Mouse (Mus musculus): ENCODE measurements at regions not wholly inside any gene's neighbourhood (a gene's known extent, or its start where the extent isn't known, plus 50 kb on each side); places are given as distances from the start of the nearest gene placed in this dataset.

DNA sequence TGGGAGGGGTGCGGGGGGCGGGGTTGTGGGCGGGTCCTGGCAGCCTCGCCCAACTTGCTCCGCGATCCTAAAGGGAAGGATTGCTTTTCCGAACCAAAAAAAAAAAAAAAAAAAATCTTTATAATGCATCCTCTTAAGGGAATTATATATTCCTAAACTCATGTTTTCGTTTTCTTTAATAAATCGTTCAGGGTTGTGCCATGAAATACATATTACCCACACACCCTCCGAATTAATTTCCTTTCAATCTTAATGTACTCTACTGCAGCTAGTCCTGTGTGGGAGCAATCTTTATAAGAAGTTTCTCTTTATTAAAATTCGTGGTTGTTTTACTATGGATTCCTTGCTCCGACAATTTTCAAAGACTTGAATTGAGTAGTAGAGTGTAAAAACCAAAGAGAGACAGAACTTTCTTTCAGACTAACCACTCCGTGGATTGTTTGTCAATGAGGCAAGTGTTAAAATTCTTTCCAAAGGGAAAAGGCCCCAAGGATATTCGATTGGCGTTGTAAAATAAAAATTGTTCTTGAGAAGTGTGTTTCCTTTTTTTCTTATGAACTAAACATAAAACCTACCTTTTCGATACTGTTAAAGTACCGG is 253.6 kb upstream of the Nfe2l3 start:
- DNase-seq (ENCODE audit: low spot score in 2 of 2): no peak

DNA sequence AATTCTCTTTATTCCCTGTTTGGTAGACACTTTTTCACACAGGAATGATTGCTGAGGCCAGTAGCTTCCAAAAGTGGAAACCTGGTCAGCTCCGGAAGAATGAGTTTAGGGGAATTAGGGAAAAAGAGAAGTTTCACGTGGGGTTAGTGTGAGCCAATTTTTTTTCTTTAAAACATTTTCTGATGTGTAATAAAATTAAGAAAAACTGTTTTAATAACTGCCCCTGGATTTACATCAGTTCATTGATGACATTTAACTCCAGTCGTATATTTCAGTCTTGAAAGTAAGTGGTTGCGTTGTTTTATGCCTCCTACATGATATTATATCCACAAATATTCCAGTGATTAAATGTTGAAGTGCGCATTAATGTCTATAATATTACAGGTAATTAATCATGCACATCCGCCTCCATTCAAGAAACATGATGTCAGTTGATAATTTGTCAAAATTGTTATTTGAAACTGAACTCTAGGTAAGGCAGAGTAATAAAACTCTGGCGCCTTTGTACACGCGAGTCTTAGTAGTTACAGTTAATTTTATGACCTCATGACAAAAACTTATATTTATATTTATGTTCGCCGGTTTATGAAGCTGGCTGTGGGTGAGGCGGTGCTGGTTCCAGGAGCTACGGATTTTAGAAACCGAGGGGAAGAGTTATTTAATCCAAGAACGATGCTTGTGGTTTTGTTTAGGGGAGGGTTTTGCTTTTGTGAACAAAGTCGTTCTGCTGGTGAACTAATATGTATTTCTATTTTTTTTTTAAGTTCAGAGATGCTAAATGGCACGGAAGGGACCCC is 252.5 kb upstream of the Nfe2l3 start:
- DNase-seq (ENCODE audit: low spot score in 2 of 2): no peak

DNA sequence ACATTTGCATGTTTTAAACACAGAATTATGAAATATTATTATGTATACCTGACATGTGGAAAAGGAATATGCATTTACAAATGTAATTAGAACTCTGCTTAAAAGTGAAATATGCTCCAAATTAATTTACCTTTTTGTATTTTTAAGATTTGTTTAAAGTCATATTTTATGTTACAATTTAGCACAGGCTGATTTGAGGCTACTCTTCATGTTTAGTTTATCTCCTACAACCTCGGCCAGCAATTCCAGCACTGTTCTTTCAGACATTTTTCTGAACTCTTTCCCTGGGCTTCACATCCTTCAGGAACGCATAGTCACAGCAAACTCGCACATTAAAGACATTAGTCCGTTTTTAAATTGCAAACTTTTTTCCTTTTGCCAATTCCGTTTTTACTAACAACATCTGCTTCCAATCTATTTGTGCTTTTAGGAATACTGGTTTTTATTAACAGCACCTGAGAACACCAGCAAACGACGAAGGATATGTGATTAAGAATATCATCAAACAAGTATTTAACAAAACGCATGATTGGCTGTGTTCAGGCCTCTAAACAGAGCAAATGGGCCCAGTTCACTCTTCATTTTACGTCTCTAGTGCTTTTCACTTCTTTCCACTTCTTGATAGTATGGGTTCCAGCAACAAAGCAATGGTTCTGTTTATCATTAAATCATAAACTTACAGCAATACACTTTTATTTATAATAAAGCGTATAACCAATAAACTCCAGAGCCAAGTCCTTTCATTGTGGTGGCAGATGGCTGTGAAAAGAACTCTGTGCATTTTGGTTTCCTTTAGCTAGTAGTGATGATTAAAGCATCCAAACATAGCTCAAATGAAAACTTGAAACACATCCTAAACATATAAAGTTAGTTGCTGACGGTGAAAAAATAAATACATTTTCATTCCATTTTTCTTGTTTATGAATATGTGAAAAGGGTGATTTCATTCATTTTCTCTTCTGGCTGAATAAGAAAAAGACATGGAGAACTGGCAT is 251.3 kb upstream of the Nfe2l3 start:
- no peak for DNase-seq (ENCODE audit: low spot score in 2 of 2)

DNA sequence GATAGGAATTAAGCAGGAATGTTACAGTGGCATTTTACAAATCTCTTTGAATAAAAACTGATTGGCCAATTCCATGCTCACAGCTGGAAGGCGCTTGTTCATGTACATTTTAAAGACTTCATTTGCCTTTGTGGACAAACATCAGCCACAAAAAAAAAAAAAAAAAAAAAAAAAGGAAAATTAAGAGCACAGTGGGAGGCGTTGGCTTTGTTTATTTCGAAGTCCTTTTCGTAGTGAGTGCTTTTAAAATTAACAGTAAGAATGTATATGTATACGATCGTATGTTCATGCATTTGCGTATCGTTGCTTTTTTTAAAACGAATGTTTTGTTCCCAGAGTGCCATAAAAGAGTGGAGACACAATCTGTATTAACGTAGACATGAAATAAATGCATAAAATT is 250.6 kb upstream of the Nfe2l3 start:
- no peak for DNase-seq (ENCODE audit: low spot score in 2 of 2)

DNA sequence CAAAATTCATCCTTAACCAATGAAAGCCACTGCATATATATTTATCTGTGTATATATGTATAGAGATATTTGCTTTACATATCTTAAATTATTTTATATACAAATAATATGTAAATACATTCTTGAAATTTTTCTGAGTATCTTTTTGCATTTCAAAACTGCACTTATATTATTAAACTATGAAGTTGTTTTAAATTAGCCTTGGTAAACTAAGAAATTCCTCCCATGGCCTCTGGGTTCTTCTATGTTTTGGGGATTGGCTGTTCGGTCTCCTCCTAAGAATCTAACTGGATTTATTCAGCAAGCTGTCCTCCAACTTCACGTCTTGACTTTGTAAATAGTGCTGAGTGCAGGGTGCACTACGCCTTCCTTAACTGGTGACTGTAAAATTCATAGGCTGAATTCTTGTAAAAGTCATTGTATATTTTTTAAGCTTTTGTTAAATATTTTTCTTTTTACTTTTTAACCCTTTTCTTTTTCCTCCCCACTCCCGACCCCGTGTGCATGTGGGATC is 249.6 kb upstream of the Nfe2l3 start:
- no peak for DNase-seq (ENCODE audit: low spot score in 2 of 2)

DNA sequence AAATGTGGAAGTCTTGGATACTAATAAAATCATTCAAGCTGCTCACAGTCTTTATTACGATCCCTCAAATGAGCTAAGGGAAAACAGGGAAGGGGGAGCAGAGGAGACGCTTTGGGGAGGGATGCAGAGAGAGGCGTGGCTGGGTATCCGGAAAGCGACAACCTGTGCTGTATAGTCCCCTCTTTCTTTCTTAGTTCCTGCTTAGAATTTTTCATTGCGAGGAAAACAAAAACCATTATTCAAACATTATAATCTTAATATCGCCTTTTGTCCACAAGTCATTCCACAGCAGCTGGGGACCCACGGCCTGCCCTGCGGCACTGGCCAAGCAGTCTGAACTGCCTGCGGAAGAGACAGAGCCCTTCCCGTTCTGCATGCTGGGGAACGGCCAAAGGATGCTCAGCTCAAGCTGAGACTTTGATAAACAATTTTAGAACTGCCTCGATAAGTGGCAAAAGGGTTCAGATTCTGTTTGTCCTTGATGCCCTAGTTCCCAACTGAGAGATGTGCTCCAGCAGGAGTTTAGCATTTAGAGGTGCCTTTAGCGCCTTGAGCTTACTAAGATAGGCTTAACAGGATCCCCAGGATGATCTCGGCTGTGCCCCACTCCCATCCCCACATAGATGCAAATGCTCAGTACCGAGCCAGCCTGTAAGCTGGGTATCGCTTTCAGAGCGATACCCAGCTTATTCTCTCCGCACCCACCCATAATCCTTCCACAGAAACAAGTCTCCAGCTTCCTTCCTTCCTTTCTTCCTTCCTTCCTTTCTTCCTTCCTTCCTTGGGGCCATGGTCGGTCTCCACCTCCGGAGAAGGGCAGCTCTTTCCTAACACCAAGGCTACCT is 248.7 kb upstream of the Nfe2l3 start:
- no peak for DNase-seq (ENCODE audit: low spot score in 2 of 2)

DNA sequence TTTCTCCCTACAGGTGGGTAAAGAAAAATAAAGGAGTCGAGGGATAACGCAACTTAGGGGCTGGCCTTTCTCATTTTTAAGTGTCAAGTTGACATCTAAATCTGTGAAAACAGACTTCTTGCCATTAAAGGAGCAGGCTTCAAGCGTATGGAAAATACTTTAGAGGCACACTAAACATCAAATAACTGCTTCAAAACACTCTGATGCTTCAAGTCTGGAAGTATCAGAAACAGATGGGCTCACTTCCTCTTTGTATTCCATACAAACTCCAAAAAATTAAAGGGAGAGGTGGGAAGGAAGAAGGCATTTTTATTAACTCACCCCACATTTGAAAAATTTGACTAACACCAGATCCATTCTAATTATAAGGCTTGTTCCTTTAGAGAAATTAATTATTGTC is 248.0 kb upstream of the Nfe2l3 start:
- DNase-seq (ENCODE audit: low spot score in 2 of 2): no peak

DNA sequence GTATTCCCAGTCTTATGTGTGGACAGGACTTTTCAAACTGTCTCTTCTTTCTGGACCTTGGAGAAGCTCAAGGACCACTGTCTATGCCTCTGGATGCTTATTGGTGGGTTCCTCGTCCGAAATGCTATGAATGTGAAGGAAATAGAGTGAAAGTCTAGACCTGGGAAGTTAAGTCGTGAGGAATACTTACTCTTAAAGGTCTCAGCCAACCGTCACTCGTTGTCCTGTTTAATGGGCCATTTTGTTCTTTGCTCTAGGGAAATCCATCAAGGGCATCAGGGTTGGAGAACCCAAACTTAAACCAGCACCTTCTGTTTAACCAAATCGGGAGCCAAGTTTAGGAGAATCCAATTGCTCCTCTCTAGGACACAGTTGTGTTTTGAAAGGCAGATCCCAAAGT is 247.3 kb upstream of the Nfe2l3 start:
- no peak for DNase-seq (ENCODE audit: low spot score in 2 of 2)

DNA sequence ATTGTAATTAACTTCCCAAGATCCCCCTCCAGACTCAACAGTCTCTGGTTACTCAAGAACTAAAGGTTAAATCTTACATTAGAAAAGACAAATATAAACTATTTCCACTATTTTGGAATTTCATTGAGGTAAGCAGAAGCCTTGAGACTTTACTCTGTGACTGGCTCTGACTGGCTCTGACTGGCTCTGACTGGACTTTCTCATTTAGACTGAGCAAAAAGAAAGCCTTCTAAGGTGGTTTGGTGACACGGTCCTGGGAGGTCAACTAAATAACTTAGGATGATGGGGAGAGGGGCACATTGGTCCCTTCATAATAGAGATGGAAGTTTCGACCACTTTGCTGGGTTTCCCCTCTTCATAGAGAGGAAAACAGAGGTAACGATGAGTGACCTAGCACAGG is 243.3 kb upstream of the Nfe2l3 start:
- no peak for DNase-seq (ENCODE audit: low spot score in 2 of 2)

DNA sequence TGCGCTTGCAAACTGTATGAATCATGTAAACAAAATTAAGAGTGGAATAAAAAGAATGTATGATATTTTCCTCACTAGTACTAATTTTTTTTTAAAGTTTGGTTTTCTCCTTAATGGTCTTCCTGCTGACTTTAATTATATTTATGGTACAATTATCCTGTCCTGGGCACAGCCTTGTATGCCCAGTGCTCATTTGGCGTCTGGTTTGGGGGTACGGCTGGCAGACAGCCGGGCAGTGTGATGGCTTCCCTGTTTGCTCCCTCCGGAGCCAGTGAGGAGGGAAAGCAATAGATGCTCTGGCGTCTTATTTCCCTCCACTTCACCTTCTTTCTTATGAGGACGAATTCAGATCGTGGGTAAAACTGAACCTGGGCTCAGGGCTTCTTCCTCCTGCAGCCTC is 239.6 kb upstream of the Nfe2l3 start:
- no peak for DNase-seq (ENCODE audit: low spot score in 2 of 2)

DNA sequence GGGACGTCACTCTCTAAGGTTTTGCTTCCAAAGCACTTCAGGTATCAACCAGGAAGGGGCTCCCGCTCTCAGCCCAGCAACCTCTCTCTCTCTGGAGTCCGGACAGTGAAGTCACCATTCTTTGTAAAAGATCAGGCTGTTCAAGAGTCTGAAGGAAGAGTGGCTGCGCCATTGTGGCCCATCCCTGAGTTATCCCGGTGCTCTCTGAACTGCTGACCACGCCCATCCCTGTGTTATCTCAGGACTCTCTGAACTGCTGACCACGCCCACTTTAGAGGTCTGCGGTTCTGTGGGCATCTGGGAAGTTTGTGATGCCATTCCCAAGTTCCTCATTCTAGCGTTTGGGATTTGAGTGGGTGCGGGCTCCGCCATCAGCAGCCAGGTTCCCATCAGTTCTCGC is 239.1 kb upstream of the Nfe2l3 start:
- no peak for DNase-seq (ENCODE audit: low spot score in 2 of 2)

DNA sequence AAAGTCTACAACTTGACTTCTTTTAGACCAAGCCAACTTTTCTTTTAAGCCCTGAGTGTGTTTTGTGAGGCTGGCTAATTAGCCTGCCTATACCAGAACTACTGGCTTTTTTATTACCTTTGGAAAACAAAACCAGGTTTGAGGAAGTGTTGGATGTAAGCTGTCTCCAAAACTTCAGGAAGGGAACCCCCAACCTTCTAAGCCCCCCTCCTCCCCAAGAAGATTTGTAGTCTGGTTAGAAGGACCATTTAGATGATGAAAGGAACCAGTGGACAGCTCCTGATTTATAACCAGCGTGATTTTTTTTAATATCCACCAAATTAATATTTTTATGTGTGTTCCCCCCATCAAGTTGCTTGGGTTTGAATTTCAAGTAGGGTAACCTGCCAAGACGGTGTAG is 236.1 kb upstream of the Nfe2l3 start:
- no peak for DNase-seq (ENCODE audit: low spot score in 2 of 2)

DNA sequence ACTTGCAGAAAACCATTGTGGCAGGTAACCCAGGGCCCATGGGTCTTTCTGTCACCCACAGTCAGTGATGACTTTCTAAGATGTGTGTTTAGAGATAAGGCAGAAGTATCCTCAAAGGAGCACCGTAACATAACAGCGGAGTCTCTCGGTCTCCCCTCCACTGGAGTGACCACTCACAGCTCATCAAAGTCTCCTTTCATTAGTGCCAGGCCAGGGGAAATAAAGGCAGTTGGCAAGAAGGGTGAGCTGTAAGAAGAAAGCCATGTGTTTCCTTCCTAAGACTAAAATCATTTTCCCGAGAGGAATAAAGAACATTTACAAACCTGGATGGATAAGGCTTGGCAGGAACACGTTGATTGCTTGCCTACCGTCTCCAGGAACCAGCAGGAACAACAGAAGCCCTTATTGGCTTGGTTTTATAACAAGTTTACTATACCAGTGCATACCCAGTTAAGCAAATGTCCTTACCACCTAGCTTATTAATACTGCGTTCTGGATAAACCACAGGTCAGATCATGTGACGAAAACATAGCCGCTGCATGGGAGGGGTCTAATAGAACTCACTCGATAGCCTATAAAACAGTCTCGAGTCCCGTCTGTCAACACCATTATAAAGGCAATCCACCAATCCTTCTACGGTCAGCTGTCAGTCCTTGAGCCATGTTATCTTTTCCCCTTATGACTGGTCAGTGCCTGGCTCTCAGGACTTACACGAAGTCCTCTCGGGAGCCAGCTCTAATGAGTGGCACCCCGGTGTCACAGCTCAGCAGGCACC is 235.3 kb upstream of the Nfe2l3 start:
- DNase-seq (ENCODE audit: low spot score in 2 of 2): no peak

DNA sequence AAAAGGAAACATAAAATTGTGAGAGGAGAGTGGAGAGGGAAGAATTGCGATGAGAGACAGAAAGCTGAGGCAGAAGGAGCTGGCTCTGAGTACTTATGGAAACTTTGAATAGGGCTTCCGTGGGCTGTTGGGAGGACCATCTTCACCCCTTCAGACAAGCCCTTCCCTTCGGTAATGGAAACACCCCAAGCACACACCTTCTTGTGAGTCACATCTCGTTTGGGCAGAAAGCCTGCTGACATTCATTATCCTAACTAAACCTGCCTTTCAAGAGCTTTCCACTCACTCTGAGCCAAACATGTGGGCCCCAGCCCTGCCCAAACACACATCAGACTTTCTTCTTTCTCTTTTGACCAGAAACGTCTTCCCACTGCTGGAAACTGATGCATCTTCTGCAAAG is 232.3 kb upstream of the Nfe2l3 start:
- no peak for DNase-seq (ENCODE audit: low spot score in 2 of 2)

DNA sequence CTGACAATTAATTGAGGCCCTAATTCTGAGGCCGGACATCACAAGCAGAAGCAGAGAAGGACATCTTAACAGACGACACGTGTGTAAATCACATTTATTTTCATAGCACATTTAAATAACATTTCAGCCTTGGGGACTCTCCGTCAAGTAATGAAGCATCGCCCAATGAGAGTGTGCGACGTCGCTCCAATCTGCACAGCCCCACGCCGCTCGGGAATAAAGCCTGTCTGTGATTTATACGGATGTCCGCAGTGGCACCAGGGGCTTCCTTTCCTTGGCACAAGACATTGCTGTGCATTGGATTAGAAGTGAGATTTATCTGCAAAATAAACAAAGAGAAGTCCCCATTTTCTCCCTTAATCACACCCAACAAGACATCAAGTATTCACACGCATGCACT is 231.6 kb upstream of the Nfe2l3 start:
- no peak for DNase-seq (ENCODE audit: low spot score in 2 of 2)

DNA sequence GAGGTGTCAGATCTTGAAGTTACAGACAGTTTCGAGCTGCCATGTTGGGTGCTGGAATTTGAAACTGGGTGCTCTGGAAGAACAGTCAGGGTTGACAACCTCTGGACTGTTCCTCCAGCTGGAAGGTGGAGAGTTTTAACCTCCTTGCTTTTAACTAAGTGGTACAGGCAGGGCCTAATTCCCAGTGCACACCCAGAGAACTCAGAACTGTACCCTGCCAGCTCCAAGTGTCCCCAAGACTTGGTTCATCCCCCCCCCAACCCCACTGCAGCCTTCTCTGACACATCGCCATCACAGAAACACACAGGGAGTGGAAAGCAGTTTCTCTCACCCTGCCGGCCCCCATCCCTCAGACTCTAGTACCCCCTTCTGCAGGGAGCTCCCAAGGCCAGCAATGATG is 228.2 kb upstream of the Nfe2l3 start:
- DNase-seq (ENCODE audit: low spot score in 2 of 2): no peak

DNA sequence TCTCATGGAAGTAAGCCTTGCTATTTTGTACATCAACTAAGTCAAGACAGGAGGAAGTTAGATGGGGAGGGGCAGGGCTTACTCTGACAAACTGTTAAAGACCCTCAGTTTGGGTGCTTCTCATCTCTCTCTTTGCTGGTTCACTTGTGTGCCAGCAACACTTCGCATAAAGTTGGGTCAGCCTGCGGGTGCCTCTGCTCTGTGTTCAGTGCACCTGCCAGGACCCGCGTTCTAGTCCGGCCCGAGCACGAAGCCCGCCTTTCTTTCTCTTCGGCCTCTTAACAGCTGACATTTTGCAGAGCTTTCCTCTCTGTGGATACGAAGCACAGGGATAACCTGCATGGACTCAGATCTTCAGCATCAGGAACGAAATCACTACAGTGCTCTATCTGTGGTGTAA is 227.1 kb upstream of the Nfe2l3 start:
- DNase-seq (ENCODE audit: low spot score in 2 of 2): no peak

DNA sequence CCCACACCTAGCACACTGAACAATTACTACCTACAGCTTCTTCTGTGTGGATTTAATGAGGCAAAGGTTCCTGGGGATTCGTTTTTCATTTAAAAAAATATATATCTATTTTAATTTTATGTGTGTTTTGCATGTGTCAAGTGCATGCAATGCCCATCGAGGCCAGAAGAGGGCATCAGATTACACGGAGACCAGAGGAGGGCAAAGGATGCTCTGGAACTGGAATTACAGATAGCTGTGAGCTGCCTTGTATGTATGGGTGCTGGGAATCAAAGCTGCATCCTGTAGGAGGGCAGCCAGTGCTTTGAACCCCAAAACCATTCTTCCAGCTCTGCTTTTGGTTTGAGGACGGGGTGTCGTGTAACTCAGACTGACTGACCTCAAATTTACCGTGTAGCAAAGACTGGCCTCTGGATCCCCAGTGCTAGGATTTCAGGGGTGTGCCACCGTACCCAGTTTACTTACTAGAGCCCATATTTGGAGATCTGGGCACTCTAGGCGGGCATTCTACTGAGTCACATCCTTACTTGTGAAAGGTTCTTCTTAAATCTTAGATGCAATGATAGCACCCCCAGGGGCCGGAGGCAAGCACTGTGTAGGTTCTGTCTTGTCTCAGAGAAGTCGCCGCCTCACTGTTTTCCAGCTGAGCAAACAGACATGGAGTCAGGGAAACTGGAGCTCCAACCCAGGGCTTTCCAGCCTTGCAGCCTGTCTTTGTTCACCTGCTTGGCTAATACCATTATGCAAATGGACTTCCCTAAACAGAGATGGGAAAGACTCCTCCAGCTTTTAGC is 225.6 kb upstream of the Nfe2l3 start:
- DNase-seq (ENCODE audit: low spot score in 2 of 2): peak; percentile 35 to 49

DNA sequence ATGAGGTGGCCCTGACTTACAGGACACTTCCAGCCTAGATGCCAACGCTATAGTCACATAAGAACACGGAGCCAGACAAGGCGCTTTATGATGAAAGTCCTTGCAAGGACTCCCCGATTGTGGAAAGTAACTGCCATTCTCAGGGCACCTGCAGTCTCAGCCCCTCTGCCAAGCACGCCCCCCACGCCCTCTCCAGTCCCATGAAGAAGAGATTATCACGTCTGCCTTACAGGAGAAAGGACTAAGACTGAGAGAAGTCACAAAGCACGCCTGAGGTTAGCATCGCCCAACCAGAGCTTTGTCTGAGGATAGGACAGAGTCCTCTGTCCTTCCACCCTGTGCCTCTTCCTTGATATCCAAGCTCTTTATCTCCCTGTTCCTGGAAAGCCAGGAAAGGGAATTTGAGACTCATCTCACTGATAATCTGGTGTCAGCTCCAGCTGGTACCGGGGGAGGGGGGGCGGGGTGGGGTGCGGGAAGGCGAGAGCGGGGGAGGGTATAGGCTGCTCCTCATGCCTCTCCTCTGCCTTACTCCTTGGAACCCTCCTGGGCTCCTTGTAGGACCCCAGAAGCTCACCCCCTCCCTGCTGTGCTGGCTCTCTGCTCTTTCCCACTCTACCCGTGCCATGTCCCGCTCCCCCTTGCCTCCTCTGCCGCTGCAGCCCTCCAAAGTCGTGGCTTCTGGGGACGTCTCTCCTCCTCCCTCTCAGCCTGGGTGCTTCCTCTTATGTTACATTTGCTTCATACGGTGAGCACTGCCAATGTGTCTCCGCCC is 224.7 kb upstream of the Nfe2l3 start:
- no peak for DNase-seq (ENCODE audit: low spot score in 2 of 2)
